In genomic region chrX:53757736-53758135, GRCm38 (mm10) we compare ENCODE assay signal across 23 mouse cellular contexts. TPM values are rescaled to one million over a fixed set of nuclear protein-coding genes. Genes with fewer than 3 reads are reported as not detected.
"Had no signal": no experiment of that assay in that cellular context is flagged by ENCODE, and none has a peak within 500 bp of the region (broad histone marks: within the 10 kb centered on the region; RNA-seq: fewer than 3 reads in every experiment).

1700013H16Rik (minus strand) TSS chrX:53757831.

- H3K9ac ChIP-seq: liver, embryonic 15.5 days; liver, postnatal 0 days; lung, embryonic 15.5 days; midbrain, embryonic 13.5 days; midbrain, embryonic 15.5 days; neural tube, embryonic 12.5 days had no signal

- H3K4me3 ChIP-seq: liver, embryonic 15.5 days; lung, embryonic 15.5 days; megakaryocyte, embryonic 14.5 days; midbrain, embryonic 13.5 days; midbrain, embryonic 15.5 days; neural tube, embryonic 12.5 days had no signal

- DNase-seq: liver, postnatal 0 days; lung, adult 2 months; lung, postnatal 14 days; lung, postnatal 36 days; right cerebral cortex, postnatal 14 days; thymus, adult 18-20 months; thymus, postnatal 14 days; thymus, postnatal 36 days had no signal

- H3K27ac ChIP-seq: liver, embryonic 15.5 days; lung, embryonic 15.5 days; macrophage; midbrain, embryonic 13.5 days; midbrain, embryonic 15.5 days; neural tube, embryonic 12.5 days had no signal

- H3K9me3 ChIP-seq: liver, embryonic 15.5 days; lung, embryonic 15.5 days; midbrain, embryonic 15.5 days had no signal

- H3K4me2 ChIP-seq: liver, embryonic 15.5 days; lung, embryonic 15.5 days; midbrain, embryonic 11.5 days; midbrain, embryonic 13.5 days; midbrain, embryonic 15.5 days; neural tube, embryonic 12.5 days had no signal

- ATAC-seq: liver, postnatal 0 days; lung, postnatal 0 days; midbrain, embryonic 13.5 days; midbrain, embryonic 15.5 days had no signal

- H3K4me1 ChIP-seq: liver, embryonic 15.5 days; lung, embryonic 15.5 days; megakaryocyte, embryonic 14.5 days; midbrain, embryonic 13.5 days; midbrain, embryonic 15.5 days; neural tube, embryonic 12.5 days had no signal

- H3K27me3 ChIP-seq: liver, embryonic 15.5 days; lung, embryonic 15.5 days; megakaryocyte, embryonic 14.5 days; midbrain, embryonic 13.5 days; midbrain, embryonic 15.5 days; neural tube, embryonic 12.5 days had no signal

- H3K36me3 ChIP-seq: liver, embryonic 15.5 days; lung, embryonic 15.5 days; midbrain, embryonic 13.5 days; midbrain, embryonic 15.5 days; neural tube, embryonic 12.5 days had no signal

RNA-seq across cellular contexts. Expression of gene 1700013H16Rik, which starts in this region (rescaled TPM):
- polyA plus RNA-seq: liver, embryonic 15.5 days; liver, postnatal 0 days; lung, adult 2 months; lung, embryonic 15.5 days; lung, postnatal 0 days; macrophage; midbrain, embryonic 13.5 days; midbrain, embryonic 15.5 days; midbrain, postnatal 0 days; neural tube, embryonic 14.5 days; spleen, adult 2 months; stomach, embryonic 14.5 days; stomach, embryonic 16.5 days; thymus, postnatal 0 days had no signal
